Mouse (Mus musculus) adrenal gland, postnatal 25 days (tissue): ENCODE results near the gene Hyou1. TPM values are rescaled to one million over a fixed set of nuclear protein-coding genes. Genes with fewer than 3 reads are reported as not detected.
"Not testable (repeated sequence)": the region's sequence is repeated elsewhere in the genome, so short reads cannot be mapped to it uniquely, and the experiment has no call there.

Experiments used
- DNase-seq: peaks from one replicate; pipeline ENCODE4 v3.0.0; 2021; ENCODE audit warnings: mixed read lengths
- total RNA-seq: library from RNA; stranded (reverse); gene quantifications from 2 replicates; pipeline ENCODE4 v1.2.3, GENCODE M21; 2021

Gene Hyou1
- total RNA-seq, 1 experiment from 2014 or later, result 148 TPM

GRCm38 (mm10) chr9:44351396-44351795, 27.9 kb upstream of the Hyou1 start:
- DNase-seq, result no peak

- no peak for DNase-seq
These were observed 27.0 kb upstream of the Hyou1 start for GRCm38 (mm10) chr9:44352337-44352736.

- peak; percentile 28 for DNase-seq
These were observed 26.1 kb upstream of the Hyou1 start for GRCm38 (mm10) chr9:44353142-44353541.

- no peak for DNase-seq
These were observed 22.1 kb upstream of the Hyou1 start for GRCm38 (mm10) chr9:44357207-44357606.

GRCm38 (mm10) chr9:44361190-44361917, 17.9 kb upstream of the Hyou1 start, which contains the start of gene Vps11:
Gene Vps11, minus strand, starts transcription at chr9:44361670.
- peak; percentile 94 for DNase-seq

DNA sequence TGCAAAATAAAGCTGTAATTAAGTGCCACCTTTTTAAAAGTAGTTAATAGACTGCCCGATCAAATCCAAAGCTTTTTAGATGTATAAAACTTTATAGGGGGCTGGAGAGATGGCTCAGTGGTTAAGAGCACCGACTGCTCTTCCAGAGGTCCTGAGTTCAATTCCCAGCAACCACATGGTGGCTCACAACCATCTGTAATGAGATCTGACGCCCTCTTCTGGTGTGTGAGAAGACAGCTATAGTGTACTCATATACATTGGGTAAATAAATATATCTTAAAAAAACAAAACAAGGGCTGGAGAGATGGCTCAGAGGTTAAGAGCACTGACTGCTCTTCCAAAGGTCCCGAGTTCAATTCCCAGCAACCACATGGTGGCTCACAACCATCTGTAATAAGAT, 17.4 kb upstream of the Hyou1 start:
- DNase-seq, result not testable (repeated sequence)

- DNase-seq, result no peak
These were observed 14.8 kb upstream of the Hyou1 start for GRCm38 (mm10) chr9:44364480-44364879.

- DNase-seq, result no peak
These were observed 5.9 kb upstream of the Hyou1 start for GRCm38 (mm10) chr9:44373386-44373785.

- DNase-seq, result no peak
These were observed 3.1 kb upstream of the Hyou1 start for GRCm38 (mm10) chr9:44376141-44376540.

GRCm38 (mm10) chr9:44377335-44377734, 2.0 kb upstream of the Hyou1 start:
- not testable (repeated sequence) for DNase-seq

- DNase-seq, result no peak
These were observed 1.0 kb upstream of the Hyou1 start for GRCm38 (mm10) chr9:44378153-44378730.

- DNase-seq, result no peak
These were observed 572 bp downstream of the Hyou1 start for GRCm38 (mm10) chr9:44379862-44380261.

DNA sequence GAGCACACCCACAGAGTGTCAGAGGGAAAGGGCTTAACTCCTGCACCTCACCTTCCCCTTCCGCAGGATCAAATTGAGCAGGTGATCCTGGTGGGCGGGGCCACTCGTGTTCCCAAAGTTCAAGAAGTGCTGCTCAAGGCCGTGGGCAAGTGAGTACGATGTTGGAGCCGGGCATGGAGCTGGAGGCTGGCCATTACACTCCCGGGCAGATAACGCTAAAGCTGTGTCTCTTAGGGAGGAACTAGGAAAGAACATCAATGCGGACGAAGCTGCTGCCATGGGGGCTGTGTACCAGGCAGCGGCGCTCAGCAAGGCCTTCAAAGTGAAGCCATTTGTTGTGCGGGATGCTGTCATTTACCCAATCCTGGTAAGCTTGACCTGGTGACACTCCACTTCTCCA, 5.3 kb downstream of the Hyou1 start:
- no peak for DNase-seq

- no peak for DNase-seq
These were observed 7.9 kb downstream of the Hyou1 start for GRCm38 (mm10) chr9:44387221-44387620.

- no peak for DNase-seq
These were observed 10.0 kb downstream of the Hyou1 start for GRCm38 (mm10) chr9:44389273-44389672.

DNA sequence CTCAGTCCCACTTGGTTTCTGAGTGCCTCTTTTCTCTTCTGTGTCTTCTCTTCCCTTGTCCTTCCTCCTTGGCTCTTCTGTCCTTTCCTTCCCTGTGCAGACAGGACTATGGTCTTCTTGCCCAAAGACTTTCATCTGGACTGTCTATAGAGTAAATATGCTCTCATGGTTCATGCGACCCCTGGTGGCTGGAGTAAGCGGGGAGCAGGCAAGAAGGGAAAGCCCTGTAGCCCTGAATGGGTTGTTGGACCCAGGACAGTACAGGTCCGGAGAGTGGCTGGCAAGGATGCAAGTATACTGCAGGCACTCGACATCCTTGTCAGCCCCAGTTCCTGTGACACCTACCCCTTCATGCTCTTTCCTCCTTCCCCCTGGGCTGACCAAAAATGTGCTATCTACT, 12.2 kb downstream of the Hyou1 start:
- peak; percentile 80 for DNase-seq

GRCm38 (mm10) chr9:44396684-44397411, 17.6 kb downstream of the Hyou1 start, which contains the start of gene Slc37a4:
Gene Slc37a4, plus strand, starts transcription at chr9:44396852.
- DNase-seq, result peak; percentile 95

DNA sequence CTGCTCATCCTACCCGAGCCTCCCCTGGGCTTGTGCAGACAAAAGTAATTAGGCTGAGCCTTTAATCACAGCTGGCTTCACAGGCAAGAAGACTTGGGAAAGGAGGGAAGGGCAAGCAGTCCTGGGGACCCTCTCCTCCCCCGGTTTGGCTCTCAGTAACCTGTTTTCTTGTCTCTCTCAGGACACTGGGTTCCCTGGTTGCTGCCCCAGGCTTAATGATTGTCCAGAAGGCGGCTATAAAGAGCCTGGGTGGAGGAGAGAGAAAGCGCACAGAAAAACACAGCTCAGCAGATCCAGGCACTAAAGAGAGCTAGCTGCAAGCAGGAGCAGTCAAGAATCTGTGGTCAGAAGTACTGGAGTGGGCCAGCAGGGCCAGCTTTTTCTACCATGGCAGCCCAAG, 18.8 kb downstream of the Hyou1 start:
- DNase-seq, result no peak

- no peak for DNase-seq
These were observed 19.3 kb downstream of the Hyou1 start for GRCm38 (mm10) chr9:44398551-44398950.

DNA sequence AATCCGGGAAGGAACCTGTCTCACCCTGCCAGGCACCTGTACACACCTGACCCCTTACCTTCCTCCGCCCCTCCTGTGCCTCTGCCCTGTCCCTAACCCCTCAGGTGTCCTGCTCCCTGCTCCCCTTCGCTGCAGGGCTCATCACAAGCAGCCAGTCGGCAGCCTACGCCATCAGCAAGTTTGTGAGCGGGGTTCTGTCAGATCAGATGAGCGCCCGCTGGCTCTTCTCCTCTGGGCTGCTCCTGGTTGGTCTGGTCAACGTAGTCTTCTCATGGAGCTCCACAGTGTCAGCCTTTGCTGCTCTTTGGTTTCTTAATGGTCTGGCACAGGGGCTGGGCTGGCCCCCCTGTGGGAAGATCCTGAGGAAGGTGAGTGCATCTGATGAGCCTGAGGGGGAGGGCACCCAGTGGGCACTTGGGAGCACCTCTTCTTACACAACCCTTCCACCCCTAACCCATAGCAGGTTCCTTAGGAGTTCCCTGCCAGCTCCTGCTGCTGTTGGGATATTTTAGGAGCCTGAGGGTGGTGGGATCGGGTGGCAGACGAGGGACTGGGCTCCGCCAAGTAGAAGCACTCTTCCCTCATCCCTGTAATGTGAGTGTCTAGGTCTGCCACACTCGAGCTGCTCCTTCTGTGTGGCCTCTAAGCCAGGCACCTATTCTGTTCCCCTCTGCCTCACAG, 20.0 kb downstream of the Hyou1 start:
- no peak for DNase-seq

GRCm38 (mm10) chr9:44399795-44400114, 20.5 kb downstream of the Hyou1 start:
- no peak for DNase-seq

- DNase-seq, result no peak
These were observed 21.8 kb downstream of the Hyou1 start for GRCm38 (mm10) chr9:44401081-44401480.

DNA sequence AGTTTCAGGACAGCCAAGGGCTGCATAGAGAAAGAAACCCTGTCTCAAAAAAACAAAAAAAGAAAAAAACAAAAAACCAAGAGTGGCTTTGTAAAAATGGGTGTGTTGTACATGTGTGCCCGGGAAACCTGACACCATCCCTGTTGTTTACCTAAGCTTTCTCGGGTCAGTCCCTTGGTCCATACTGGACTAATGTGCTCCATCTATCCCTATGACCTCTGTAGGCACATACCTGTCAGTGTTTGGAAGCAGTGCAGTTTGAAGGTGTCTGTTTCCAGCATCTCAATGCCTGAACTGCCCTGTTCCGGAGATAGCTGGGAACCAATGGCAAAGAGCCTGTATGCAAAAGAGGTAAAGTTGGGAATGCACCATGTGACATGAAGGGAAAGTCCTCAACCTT, 25.7 kb downstream of the Hyou1 start:
- DNase-seq, result no peak
